Mouse (Mus musculus): ENCODE results near the gene Pitpnm3. TPM values are rescaled to one million over a fixed set of nuclear protein-coding genes. Genes with fewer than 3 reads are reported as not detected.

Gene Pitpnm3
- polyA plus RNA-seq, 1 experiment from 2014 or later: 0.89 TPM

DNA sequence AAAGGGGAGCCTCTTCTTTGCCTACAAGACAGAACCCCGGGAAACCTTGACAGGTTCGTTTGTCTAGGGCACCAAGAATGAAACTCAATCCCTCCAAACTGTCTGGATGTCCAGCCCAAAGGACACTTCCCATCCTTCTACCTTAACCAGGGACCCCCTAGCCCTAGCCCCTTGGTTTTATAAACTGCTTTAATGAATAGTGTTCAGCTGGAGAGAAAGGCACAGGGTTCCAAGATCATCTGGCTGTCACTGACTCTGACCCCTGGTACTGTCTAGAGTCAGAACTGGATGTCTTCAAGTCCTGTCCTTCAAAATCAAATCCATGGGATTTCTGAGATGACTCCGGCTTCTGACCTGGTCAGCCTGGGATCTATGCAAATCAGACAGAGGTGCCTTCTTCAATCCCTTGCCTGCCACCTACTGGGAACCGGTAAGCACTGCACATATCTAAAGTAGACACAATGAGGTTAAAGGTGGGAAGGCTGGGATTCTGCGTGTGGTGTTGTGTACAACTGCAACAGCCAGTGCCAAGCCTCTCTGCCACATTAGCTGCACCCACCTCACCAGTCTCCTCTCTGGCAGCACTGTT lies 111.3 kb downstream of the Pitpnm3 start:
- no peaks in the 10 kb centered on the region for H3K4me1 ChIP-seq (ENCODE audit: insufficient read depth)
- TF ChIP-seq CTCF (IDR thresholded peaks at IDR 0.05; ENCODE audit: low read depth): peak; percentile 82
- no peak overlapping the region for H3K9ac ChIP-seq
- ATAC-seq (ENCODE audit: insufficient read depth): peak; percentile 28
- peak; percentile 77 for DNase-seq
- WGBS: 16% methylated on average over 5 of the region's 5 CpGs
- no peak overlapping the region for H3K4me3 ChIP-seq (ENCODE audit: low read depth, low read length)
- H3K27me3 ChIP-seq (ENCODE audit: insufficient read depth, low read length): no peaks in the 10 kb centered on the region
- no peaks in the 10 kb centered on the region for H3K36me3 ChIP-seq (ENCODE audit: insufficient read depth)
- no peak overlapping the region for H3K4me2 ChIP-seq
- H3K27ac ChIP-seq (ENCODE audit: low read depth): no peak overlapping the region
- H3K9me3 ChIP-seq (ENCODE audit: low read depth, low read length): no peaks in the 10 kb centered on the region

DNA sequence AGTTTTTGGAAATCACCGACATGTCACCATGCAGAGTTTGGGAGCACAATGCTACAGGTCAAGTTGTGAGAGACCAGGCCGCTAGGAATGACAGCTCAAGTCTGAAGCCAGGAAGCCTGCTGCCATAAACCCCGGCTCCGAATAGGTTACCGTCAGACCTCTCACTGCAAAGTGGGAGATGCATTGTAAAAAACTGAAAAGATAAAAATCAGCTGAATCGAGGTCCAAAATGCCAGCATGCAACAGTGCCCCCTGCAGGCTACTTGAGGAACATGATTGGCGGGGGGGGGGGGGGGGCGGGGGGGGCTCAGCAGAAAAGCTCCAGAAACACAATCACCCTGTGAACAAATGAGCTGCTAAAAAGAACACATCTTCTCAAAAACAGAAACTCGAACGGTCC lies 112.0 kb downstream of the Pitpnm3 start:
- Histone ChIP-seq H3K9ac (no peak overlapping the region), H3K27ac (ENCODE audit: low read depth) (no peak overlapping the region), H3K4me3 (ENCODE audit: low read depth, low read length) (no peak overlapping the region), H3K27me3 (ENCODE audit: insufficient read depth, low read length) (no peaks in the 10 kb centered on the region), H3K36me3 (ENCODE audit: insufficient read depth) (no peaks in the 10 kb centered on the region), H3K4me2 (no peak overlapping the region), H3K4me1 (ENCODE audit: insufficient read depth) (no peaks in the 10 kb centered on the region), H3K9me3 (ENCODE audit: low read depth, low read length) (no peaks in the 10 kb centered on the region)
- 36% methylated on average over 9 of the region's 10 CpGs for WGBS
- DNase-seq (peak; percentile 23), ATAC-seq (ENCODE audit: insufficient read depth) (no peak)
- peak; percentile 51 for TF ChIP-seq CTCF (IDR thresholded peaks at IDR 0.05; ENCODE audit: low read depth)

DNA sequence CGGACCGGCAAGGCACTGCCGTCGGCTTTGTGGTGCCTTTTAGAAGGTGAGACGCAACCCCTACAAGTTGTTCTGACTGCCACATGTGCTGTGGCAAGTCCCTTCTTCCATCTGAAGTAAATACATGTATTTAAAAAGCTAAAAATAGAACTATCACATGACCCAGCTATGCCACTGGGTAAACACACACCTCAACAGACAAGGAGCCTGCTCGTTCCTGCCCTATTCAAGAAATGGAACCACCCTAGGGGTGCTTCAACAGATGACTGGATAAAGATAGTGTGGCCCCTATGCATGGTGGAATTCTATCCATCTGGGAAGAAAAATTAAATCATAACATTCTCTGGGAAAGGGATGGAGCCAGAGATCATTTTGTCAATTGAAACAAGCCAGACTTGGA lies 112.8 kb downstream of the Pitpnm3 start:
- no peak for ATAC-seq (ENCODE audit: insufficient read depth)
- WGBS: 63% methylated on average over 6 of the region's 6 CpGs

DNA sequence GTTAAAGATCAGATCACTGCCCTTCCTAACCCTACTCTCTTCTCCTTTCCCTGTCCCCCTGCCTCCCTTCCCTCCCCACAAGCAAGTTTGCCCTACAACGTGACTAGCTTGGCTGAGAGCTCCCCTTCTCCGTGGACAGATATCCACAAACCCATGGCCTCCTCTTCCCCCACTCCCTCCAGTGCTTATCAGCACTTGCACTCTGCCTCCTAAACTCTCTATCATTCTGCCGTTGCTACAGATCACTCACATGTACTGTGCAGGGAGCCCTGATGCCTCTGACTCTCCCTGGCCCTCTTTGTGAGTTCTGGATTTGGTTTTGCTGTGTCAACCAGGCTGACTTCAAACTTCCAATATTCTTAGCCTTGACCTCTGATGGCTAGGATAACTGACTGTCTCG lies 114.6 kb downstream of the Pitpnm3 start:
- Histone ChIP-seq H3K9ac (no peak overlapping the region), H3K27ac (ENCODE audit: low read depth) (no peak overlapping the region), H3K4me3 (ENCODE audit: low read depth, low read length) (no peak overlapping the region), H3K27me3 (ENCODE audit: insufficient read depth, low read length) (no peaks in the 10 kb centered on the region), H3K36me3 (ENCODE audit: insufficient read depth) (no peaks in the 10 kb centered on the region), H3K4me1 (ENCODE audit: insufficient read depth) (no peaks in the 10 kb centered on the region), H3K9me3 (ENCODE audit: low read depth, low read length) (no peaks in the 10 kb centered on the region), H3K4me2 (no peak overlapping the region)
- ATAC-seq (ENCODE audit: insufficient read depth) (no peak), DNase-seq (no peak)
- 45% methylated on average over 4 of the region's 4 CpGs for WGBS
- no peak for TF ChIP-seq CTCF (IDR thresholded peaks at IDR 0.05; ENCODE audit: low read depth)

More for the DNA sequence above, 112.8 kb downstream of the Pitpnm3 start:
- H3K36me3 ChIP-seq (ENCODE audit: insufficient read depth): no peaks in the 10 kb centered on the region
- no peak overlapping the region for H3K27ac ChIP-seq (ENCODE audit: low read depth)
- H3K9me3 ChIP-seq (ENCODE audit: low read depth, low read length): no peaks in the 10 kb centered on the region
- H3K27me3 ChIP-seq (ENCODE audit: insufficient read depth, low read length): no peaks in the 10 kb centered on the region
- H3K9ac ChIP-seq: no peak overlapping the region
- no peak for DNase-seq
- H3K4me2 ChIP-seq: no peak overlapping the region
- no peak for TF ChIP-seq CTCF (IDR thresholded peaks at IDR 0.05; ENCODE audit: low read depth)
- no peak overlapping the region for H3K4me3 ChIP-seq (ENCODE audit: low read depth, low read length)
- no peaks in the 10 kb centered on the region for H3K4me1 ChIP-seq (ENCODE audit: insufficient read depth)

DNA sequence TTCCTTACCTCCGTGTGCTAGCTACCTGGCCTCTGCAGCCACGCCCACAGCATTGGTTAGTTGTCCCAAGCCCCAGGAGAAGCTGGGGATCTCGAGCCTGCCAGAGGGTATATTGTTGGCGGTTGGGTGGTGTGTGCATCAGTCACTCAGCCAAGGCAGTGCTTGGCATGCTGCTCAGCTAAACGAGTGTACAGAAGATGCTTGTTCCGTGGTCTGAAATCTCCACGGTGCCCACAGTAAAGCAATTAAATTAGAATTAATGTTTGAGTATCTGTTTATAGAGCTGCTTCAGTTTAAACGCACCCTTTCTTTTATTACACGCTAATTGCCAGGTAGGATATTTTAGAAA lies 118.4 kb downstream of the Pitpnm3 start:
- WGBS: 76% methylated on average over 9 of the region's 9 CpGs
- DNase-seq (no peak), ATAC-seq (ENCODE audit: insufficient read depth) (no peak)
- H3K27ac ChIP-seq (ENCODE audit: low read depth): no peak overlapping the region
- no peak overlapping the region for H3K9ac ChIP-seq
- no peak overlapping the region for H3K4me2 ChIP-seq
- no peak overlapping the region for H3K4me3 ChIP-seq (ENCODE audit: low read depth, low read length)
- H3K9me3 ChIP-seq (ENCODE audit: low read depth, low read length): no peaks in the 10 kb centered on the region
- H3K4me1 ChIP-seq (ENCODE audit: insufficient read depth): no peaks in the 10 kb centered on the region
- no peaks in the 10 kb centered on the region for H3K36me3 ChIP-seq (ENCODE audit: insufficient read depth)
- TF ChIP-seq CTCF (IDR thresholded peaks at IDR 0.05; ENCODE audit: low read depth): no peak
- no peaks in the 10 kb centered on the region for H3K27me3 ChIP-seq (ENCODE audit: insufficient read depth, low read length)

DNA sequence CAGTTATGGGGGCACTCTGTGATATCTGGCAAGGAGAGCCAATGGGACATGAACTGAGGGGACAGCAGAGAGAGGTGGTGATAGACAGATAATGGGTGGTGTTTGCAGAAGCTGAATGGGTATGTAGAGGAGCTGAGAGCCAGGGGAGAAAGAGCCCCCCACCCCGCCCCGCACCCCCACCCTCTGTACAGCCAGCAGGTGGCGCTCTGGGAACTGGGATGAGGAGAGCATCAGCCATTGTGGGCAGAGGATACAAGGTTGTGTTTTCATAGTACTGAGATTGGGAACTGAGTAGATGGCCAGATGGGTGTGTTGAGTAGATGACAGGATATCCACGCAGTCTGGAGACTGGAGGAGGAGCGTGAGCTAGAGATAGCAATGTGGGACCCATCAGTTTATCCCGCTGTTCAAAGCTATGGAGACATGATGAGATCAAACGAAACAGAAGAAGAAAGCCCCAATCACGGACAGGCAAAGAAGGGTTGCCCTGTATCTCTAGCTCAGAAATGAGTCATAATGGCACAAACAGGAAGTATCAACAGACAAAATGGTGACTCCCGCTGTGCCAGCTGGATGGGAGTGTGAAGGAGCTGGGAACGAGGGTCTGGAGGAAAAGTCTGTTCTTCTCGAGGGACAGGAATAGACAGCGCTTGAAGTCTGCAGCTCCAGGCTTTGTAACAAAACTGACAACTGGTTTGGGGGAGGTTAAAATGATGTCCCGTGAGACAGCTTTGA lies 118.9 kb downstream of the Pitpnm3 start:
- Histone ChIP-seq H3K36me3 (ENCODE audit: insufficient read depth) (no peaks in the 10 kb centered on the region), H3K9ac (no peak overlapping the region), H3K27ac (ENCODE audit: low read depth) (no peak overlapping the region), H3K9me3 (ENCODE audit: low read depth, low read length) (no peaks in the 10 kb centered on the region), H3K4me3 (ENCODE audit: low read depth, low read length) (no peak overlapping the region), H3K27me3 (ENCODE audit: insufficient read depth, low read length) (no peaks in the 10 kb centered on the region), H3K4me2 (no peak overlapping the region), H3K4me1 (ENCODE audit: insufficient read depth) (no peaks in the 10 kb centered on the region)
- DNase-seq (no peak), ATAC-seq (ENCODE audit: insufficient read depth) (no peak)
- 74% methylated on average over 13 of the region's 13 CpGs for WGBS
- TF ChIP-seq CTCF (IDR thresholded peaks at IDR 0.05; ENCODE audit: low read depth): 0 out of 2 replicates have a peak, but pooled peaks have one; percentile 7

DNA sequence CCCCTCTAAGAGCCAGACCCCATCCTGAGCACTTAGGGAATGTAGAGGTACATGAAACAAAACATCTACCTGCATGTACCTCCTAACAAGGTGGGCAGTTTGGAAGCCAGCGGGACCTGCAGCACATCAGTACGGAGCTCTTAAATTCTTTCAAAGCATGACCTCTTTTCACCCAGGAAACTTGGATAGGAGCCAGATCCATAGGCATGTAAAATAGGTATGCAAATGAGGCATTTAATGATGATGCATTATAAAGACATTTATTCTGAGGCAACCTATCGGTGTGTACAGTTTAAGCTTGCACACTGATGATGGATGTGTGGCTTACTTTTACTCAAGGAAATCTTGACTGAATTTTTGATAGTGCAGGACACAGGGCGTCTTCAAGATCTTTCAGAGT lies 120.9 kb downstream of the Pitpnm3 start:
- no peak overlapping the region for H3K4me2 ChIP-seq
- H3K27me3 ChIP-seq (ENCODE audit: insufficient read depth, low read length): no peaks in the 10 kb centered on the region
- H3K4me3 ChIP-seq (ENCODE audit: low read depth, low read length): no peak overlapping the region
- ATAC-seq (ENCODE audit: insufficient read depth) (no peak), DNase-seq (no peak)
- no peak overlapping the region for H3K9ac ChIP-seq
- H3K4me1 ChIP-seq (ENCODE audit: insufficient read depth): no peaks in the 10 kb centered on the region
- no peaks in the 10 kb centered on the region for H3K36me3 ChIP-seq (ENCODE audit: insufficient read depth)
- H3K27ac ChIP-seq (ENCODE audit: low read depth): no peak overlapping the region
- 75% methylated on average over 4 of the region's 4 CpGs for WGBS
- no peaks in the 10 kb centered on the region for H3K9me3 ChIP-seq (ENCODE audit: low read depth, low read length)
- no peak for TF ChIP-seq CTCF (IDR thresholded peaks at IDR 0.05; ENCODE audit: low read depth)

All from lung, embryonic 14.5 days (tissue).